Mouse (Mus musculus): Measurements from ENCODE around the gene Sesn1.

DNA sequence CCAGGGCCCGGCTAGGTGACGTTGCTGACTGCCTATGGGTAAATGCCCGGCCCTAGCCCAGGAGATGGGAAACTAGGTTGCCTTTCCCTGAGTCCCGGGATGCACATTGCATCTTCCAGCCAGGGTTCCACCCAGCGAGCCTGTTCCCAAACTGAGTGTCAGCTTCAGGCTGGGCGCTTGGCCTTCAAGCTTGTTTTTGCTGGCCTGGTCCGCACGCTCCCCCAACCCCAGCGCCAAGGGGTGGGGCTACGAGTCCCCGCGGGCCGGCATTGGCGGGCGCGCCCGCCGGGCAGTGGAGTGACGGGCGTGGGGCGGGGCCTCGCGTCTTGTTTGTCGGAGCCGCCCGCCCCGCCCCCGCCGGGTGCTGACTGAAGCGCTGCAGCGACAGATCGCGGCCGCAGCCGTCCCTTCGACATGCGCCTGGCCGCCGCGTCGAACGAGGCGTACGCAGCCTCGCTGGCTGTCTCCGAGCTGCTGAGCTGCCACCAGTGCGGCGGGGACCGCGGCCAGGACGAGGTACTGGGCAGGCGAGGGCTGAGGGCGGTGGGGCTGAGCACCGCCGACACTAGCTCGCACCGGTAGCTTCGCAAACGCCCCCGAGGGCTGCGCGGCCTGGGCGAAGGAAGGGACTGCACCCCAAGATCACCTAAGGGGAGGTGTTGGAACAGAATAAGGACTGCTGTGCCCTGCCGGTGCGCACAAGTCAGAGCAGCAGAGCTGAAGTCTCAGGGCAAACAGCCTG is 77.5 kb downstream of the Sesn1 start:
- TF ChIP-seq FLI1 (IDR thresholded peaks at IDR 0.05; ENCODE audit: low read length), result no peak
- no peak for TF ChIP-seq GATA1 (IDR thresholded peaks at IDR 0.05; ENCODE audit: borderline replicate concordance, low read length)
